Mouse (Mus musculus) stomach, postnatal 0 days (tissue): ENCODE measurements around the gene Med27.

Source experiments
- CTCF ChIP-seq: IDR thresholded peaks from 2 replicates; pipeline ENCODE4 v1.5.1; 2016; ENCODE audit warnings: antibody characterized with exemption, low read depth, mild to moderate bottlenecking, moderate library complexity
- EP300 ChIP-seq: optimal IDR thresholded peaks from 2 replicates; pipeline ENCODE3; 2016; ENCODE audit warnings: antibody characterized with exemption

DNA sequence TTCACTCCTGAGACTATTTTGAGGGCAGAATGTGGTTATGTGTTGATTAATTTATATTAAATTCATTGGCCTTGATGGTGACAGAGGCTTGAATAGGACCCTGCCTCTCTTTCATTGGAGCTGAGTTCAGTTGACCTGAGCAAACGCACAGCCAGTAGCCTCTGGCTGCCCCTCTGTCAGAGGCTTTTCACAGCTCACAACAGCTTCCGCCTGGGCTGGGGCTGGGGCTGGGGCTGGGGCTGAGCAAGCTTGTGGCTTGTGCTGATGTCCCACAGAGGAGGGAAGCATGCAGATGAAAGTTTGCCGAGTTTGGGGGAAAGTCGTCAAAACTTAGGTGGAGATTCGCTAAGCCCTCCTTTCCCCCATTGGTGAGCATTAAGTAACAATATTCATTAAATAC lies 72.8 kb downstream of the Med27 start:
- no peak for TF ChIP-seq EP300
- TF ChIP-seq CTCF, result no peak
